Mouse (Mus musculus): Measurements from ENCODE around the gene Cav2. TPM values are rescaled to one million over a fixed set of nuclear protein-coding genes. Genes with fewer than 3 reads are reported as not detected.

Cav2 gene
- 1 to 10 TPM in 1 of 2 experiments, under 1 TPM in 1; 0.84 to 2.8 TPM for total RNA-seq (2023)

DNA sequence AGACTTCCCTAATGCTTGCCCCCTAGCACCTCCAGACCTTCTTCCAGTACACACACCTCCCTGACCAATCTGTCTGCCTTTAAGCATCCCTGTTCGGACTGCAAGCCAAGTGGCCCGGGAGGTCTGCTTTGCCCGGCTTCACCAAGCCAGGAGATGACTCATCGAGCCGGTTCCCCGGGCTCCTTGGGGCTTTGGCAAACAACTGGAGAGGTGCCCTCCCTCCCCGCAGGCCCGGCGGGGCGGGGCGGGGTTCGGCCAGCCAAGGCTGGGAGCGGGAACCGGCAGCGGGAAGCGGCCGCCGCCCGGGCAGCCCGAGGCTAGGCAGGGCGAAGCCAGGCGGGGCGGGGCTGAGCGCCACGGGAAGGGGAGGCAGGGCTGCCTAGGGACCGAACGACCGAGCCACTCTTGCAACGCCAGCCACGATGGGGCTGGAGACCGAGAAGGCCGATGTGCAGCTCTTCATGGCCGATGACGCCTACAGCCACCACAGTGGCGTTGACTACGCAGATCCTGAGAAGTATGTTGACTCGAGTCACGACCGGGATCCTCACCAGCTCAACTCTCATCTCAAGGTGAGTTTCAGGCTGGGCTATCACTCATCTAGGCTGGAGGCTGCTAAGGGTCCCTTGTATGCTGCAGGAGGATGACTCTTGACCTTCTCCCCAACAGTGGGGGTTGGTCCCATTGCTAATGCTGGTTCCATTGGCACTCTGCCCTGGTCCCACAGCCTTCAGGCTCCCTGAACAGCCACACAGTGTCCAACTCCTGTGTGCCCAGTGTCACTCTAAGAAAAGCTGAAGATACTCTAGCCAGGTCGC lies at the start of gene Cav2:
Gene Cav2 (plus strand): TSS at position 247 of the 818 bp plus-strand sequence.

DNA sequence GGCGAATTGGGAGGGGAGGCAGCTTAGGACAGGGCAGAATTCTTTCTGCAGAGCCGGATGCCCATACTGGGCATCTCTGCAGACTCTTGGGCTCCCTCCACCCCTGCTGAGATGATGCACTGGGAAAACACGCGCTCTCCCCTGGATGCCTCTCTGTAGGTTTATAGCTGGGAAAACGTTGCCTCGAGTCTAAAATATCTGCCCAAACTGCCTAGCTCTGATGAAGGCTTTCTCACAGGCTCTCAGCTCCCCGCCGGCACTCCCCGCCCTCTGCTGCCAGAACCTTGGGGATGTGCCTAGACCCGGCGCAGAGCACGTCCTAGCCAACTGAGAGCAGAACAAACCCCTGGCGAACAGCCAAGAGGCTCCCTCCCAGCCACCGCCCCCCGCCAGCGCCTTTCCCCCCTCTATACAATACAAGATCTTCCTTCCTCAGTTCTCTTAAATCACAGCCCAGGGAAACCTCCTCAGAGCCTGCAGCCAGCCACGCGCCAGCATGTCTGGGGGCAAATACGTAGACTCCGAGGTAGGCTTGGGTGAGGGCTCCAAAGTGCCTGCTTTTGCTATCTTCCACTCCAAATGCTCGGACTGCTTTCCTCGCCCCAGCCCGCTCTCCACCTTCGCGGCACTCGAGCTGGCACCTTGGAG lies 25.1 kb downstream of the Cav2 start, which contains the start of gene Cav1:
Gene Cav1 (plus strand): TSS at position 382 of the 648 bp plus-strand sequence.

Other genes starting within 250 kb of the Cav2 start
- 10 to 100 TPM; 35.7 to 38.3 TPM for gene Tes, start 216.0 kb upstream of the Cav2 start, total RNA-seq (2023)
- 1 to 10 TPM in 1 of 2 experiments, not detected in 1; 1.4 TPM for gene Cav1, start 25.1 kb downstream of the Cav2 start, total RNA-seq (2023)
- 10 to 100 TPM in 1 of 2 experiments, 1 to 10 TPM in 1; 10.0 to 16.8 TPM for gene Met, start 182.6 kb downstream of the Cav2 start, total RNA-seq (2023)

All from neutrophil, adult 83 days (primary cell).